Mouse (Mus musculus) lung, adult 18-20 months (tissue): Measurements from ENCODE around the gene Gbx2.
A peak's percentile ranks its signal among the peaks of the same experiment; 100 is the strongest.

ENCODE experiments used
- DNase-seq, 2 experiments: peaks; one replicate each; pipeline ENCODE4 v3.0.0; 2022; ENCODE audit warnings: mixed read lengths in 2 of 2

Gene Gbx2

DNA sequence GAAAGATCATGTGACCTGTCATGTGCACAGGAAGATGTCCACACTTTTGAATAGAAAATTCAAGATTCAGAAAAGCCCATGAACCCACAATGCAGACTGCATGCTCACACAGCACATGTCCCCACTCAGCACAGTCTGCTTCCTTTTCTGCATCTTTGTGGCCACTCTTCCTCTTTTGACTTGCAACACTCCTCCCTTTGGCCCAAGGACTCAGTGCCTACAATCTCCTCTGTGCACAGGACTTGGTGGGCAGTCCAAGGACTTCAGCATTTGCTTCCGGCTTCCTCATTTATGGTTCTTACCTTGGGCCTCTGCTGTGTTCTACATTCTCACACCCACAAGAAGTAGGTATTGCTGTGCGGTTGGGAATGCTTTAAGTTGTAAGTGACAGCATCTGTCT lies 28.7 kb downstream of the Gbx2 start:
- DNase-seq, result no peak

DNA sequence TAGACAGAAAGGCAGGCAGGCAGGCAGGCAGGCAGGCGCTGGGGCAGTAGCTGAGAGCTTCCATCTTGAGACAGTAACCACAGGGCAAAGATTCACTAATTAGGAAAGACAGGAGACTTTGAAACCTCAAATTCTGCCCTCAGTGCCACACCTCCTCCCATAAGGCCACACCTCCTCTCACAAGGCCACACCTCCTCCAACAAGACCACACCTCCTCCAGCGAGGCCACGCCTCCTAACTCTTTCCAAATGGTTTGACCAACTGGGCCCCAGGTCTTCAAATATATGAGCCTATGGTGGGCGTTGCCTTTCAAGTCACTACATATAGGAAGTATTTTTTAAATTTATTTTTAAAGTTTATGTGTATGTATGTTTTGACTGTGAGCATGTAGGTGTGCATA lies 29.6 kb downstream of the Gbx2 start:
- no peak for DNase-seq

DNA sequence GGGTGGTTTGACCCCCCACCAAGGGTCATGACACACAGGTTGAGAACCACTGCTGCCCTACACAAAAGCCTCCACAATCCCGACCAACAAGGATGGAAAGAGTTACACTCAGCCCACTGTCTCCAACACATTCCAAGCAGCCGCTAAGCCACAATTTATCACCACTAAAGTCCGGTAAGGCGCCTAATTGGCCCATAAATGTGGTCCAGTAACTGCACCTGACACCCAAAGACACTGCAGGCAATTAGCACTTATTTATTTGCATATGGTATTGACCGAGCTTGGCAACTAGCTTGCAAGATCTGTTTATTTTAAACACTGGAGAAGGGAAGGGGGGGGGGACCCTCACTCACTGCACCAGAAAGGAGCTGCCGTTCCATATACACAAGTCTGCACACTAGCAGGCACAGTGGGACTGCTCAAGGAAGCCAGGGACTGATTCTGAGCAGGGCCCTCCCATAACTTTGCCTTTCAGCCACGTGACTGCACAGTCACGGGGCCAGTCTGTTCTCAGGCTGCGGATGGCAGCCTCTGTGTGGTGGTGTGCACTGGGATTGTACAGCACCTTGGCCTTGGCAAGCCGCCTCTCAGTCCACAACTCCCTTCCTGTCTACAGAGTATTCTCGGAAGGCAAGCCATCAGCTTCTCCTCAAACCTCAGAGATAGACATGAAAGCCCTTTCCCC lies 31.1 kb downstream of the Gbx2 start:
- DNase-seq, result peak in 1 of 2 experiments; percentile 19

DNA sequence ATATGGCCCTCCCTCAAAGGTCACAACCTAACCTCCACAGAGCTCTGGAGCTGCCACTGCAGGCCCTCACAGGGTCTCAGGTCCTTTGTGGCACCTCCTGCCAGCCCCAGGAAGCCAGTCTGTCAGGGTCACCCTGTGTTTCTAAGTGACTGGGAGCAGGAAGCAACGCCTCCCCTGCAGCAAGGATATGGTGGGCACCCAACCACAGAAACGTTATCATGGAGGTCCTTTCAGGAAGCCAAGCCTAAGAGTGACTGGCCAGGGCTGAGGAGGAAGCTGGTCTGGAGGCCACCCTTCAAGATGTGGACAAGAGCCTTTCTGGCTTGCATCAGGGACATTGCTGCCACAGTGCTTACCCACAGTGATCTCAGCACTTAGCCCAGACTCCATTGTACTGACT lies 31.9 kb downstream of the Gbx2 start:
- DNase-seq, result no peak

DNA sequence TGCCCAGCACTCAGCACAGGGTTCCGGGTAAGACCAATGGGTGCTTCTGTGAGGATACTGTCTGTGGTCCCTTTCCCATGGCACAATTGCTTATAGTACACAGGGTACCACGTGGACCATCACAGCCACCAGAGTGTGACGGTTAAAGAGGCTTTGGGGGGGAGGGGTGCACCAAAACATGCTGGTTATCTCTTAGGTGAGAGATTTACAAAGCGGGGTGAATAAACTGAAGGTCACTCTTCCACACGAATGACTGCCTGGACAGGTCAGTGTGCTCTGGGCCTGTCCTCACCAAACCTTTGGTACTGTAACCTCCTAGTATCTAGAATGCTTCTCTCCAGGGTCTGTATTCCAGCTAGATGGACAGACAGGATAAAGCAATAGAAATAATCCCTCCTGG lies 35.2 kb downstream of the Gbx2 start:
- no peak for DNase-seq

DNA sequence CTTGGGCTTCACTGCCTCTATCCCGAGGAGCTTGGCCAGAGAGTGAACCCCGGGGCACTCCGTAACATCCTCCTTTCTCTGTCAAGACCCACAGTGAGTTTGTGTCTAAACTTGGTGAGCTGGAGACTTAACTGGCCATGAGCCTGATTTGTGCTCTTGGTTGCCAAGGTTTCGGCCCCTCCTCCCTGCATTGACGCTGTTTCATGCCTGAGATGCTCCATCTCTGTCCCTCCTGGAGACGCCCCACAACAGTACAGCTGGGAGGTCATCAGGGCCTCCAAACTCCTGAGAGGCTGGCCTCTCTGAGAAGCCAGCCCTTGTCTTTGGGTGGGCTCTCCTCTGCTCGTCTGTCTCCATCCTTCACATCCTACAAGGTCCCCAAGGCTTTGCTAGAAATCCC lies 38.7 kb downstream of the Gbx2 start:
- no peak for DNase-seq

DNA sequence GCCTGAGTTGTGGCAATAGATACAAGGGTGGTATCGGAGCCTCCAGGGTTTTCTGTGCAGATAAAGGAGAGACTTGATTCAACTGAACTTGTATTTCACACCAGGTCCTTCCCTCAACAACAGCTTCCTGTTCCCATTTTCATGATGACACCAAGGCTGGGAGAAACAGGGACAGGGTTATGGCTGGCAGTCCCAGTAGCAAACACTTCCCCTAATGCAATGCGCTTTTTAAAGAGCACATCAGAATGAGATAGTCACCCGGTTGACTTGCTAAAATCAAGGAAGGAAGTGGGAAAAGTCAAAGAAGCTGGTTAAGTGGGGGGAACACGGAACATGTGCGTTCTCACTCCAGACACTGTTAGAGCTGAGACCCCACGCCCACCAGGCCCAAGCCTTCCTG lies 39.6 kb downstream of the Gbx2 start:
- DNase-seq, result no peak

DNA sequence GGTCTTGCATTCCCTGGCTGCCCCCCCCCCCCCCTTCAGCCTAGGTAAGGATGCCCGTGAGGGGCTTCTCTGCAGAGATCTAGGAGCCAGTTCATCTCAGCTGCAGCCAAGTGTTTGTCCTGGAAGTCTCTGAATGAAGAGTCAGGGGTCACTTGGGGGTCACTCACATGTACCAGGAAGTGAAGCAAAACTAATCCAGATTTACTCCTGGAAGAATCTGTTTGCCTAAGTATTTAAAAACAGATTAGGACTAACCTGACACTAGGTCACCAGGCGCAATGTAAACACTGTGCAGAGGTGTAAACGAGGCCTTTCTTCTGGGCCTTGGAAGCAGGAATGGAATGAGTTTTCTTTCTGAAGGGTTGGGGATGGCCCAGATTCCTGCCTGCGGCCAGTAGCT lies 45.3 kb downstream of the Gbx2 start:
- DNase-seq, result no peak

DNA sequence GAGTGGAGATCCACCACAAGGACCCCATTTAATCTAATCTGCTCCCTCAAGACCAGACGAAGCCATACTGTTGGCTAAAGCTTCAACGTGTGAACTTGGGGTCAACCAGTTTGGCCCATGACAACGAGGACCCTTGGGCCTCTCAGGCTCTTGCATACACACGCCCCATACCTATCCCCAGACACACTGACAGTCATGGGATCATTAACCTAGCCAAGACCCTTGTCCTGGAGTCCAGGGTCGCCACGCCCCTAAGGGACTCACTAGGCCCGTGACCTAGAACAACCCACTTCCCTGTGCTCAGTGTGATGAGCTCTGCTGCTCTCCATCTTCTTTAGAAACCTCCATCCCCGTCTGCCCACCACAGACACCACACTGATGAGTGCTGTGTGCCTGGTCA lies 46.6 kb downstream of the Gbx2 start:
- no peak for DNase-seq

DNA sequence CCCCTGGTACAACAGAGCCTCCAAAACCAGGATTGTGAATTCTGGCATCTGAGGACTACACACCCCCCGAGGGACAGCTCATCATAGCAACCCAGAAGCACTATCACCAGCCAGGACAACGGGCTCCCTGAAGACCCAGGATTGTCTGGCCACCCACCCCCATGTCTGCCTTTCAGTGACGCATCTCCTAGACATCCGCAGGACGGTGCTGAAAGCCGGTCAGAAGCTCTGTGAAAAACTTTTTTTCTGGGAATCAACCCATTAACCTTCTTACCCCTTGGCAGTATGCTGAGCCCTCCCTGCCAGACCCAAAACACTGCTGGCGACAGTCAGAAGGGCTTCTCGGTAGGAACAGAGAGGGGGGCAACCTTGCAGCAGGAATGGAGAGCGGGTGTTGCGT lies 50.1 kb downstream of the Gbx2 start:
- DNase-seq, result no peak

DNA sequence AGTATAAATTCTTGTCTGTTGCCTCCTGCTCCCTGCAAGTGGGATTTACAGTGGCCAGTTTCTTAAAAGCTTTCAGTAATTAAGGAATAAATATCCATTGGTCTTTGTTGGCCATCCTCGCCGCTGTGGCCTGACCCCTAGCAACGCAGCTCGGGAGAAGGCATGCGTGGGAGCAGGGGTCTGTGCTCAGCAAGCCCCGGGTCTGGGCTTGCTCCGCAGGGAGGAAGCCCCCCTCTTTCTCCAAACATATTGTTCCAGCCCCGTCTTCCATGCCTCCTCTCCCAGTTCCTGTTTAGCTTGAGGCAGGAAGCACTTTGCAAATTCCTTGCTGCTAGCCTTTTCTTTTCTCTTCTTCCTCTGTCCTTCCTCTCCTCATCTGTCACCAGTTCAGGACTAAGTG lies 50.8 kb downstream of the Gbx2 start:
- no peak for DNase-seq

DNA sequence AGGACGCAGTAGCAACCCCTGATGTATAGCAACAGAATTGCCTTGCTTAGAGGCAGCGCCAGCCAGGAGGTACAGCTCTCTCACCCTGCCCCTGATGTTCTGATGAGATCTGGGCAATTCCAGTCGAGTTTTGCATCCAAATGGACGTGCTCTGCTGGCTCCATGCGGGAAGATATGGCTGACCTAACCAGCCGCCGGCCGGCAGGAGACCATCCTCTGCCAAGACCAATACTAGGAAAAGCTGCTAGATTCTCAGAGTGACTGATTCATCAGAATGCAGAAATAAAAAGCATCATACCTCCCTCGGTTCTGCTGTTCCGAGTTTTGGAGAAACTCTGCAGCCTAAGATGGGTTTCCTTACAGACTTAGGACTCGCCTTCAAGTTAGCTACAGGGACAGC lies 52.5 kb downstream of the Gbx2 start:
- no peak for DNase-seq
